Mouse (Mus musculus) liver, postnatal 0 days (tissue): ENCODE measurements around the gene Mxi1. TPM values are rescaled to one million over a fixed set of nuclear protein-coding genes. Genes with fewer than 3 reads are reported as not detected.

ENCODE experiments used
- ATAC-seq: fragments of 200-750 bp; cut with Nextera tagmentation; 2 replicates; pipeline ENCODE4 v1.8.0; 2017; ENCODE audit warnings: mild to moderate bottlenecking, moderate library complexity
- DNase-seq: peaks from one replicate; pipeline ENCODE4 v3.0.0-alpha.2; 2016
- H3K27ac ChIP-seq: fragments of 300-500 bp; sonication (generic); 2 replicates; pipeline ENCODE4 v1.5.1; 2014; ENCODE audit warnings: antibody characterized with exemption, moderate library complexity, mild to moderate bottlenecking, low read depth
- H3K27me3 ChIP-seq: fragments of 300-500 bp; sonication (generic); 2 replicates; pipeline ENCODE4 v1.6.1; 2014; ENCODE audit warnings: low read length, control low read depth, mixed read lengths; ENCODE audit not compliant: insufficient read depth
- H3K36me3 ChIP-seq: fragments of 300-500 bp; sonication (generic); replicated peaks from 2 replicates; pipeline ENCODE4 v1.6.1; 2014; ENCODE audit warnings: mild to moderate bottlenecking, control low read depth, low read length, moderate library complexity, mixed read lengths; ENCODE audit not compliant: insufficient read depth
- H3K4me1 ChIP-seq: fragments of 300-500 bp; sonication (generic); 2 replicates; pipeline ENCODE4 v1.6.1; 2014; ENCODE audit warnings: antibody characterized with exemption, mild to moderate bottlenecking, control low read depth; ENCODE audit not compliant: insufficient read depth
- H3K4me2 ChIP-seq: fragments of 300-500 bp; sonication (generic); 2 replicates; pipeline ENCODE4 v1.6.1; 2014; ENCODE audit warnings: low read depth, mild to moderate bottlenecking, low read length, moderate library complexity, mixed read lengths
- H3K4me3 ChIP-seq: fragments of 300-500 bp; sonication (generic); 2 replicates; pipeline ENCODE4 v1.5.1; 2014; ENCODE audit warnings: low read depth, low read length
- H3K9ac ChIP-seq: fragments of 300-500 bp; sonication (generic); replicated peaks from 2 replicates; pipeline ENCODE4 v1.6.1; 2014; ENCODE audit warnings: mild to moderate bottlenecking, moderate library complexity
- H3K9me3 ChIP-seq: fragments of 300-500 bp; sonication (generic); 2 replicates; pipeline ENCODE4 v1.6.1; 2016; ENCODE audit warnings: mild to moderate bottlenecking, control low read depth, low read length, mixed read lengths
- CTCF ChIP-seq: sonication (generic); IDR thresholded peaks from 2 replicates; pipeline ENCODE4 v1.5.1; 2016; ENCODE audit warnings: antibody characterized with exemption, low read depth
- EP300 ChIP-seq: IDR thresholded peaks from 2 replicates; pipeline ENCODE4 v1.6.1; 2016; ENCODE audit warnings: antibody characterized with exemption, low read depth, mild to moderate bottlenecking
- WGBS: fragments of 180-500 bp; shearing (Covaris S2); extraction: QIAGEN DNeasy Blood & Tissue Kit; methylation state at CpG from one replicate; pipeline ENCODE4 v1.1.7; 2014; ENCODE audit not compliant: insufficient replicate concordance; 5-methylcytosine and 5-hydroxymethylcytosine counted together
- polyA plus RNA-seq: library from polyadenylated mRNA; unstranded; fragments of >200 nt; fragmentation: Nextera tagmentation; extraction: Ambion mirVana; gene quantifications from 2 replicates; pipeline ENCODE4 v1.2.1, GENCODE M21; 2015

Gene Mxi1
- polyA plus RNA-seq, 1 experiment from 2014 or later: 24.5 TPM

DNA sequence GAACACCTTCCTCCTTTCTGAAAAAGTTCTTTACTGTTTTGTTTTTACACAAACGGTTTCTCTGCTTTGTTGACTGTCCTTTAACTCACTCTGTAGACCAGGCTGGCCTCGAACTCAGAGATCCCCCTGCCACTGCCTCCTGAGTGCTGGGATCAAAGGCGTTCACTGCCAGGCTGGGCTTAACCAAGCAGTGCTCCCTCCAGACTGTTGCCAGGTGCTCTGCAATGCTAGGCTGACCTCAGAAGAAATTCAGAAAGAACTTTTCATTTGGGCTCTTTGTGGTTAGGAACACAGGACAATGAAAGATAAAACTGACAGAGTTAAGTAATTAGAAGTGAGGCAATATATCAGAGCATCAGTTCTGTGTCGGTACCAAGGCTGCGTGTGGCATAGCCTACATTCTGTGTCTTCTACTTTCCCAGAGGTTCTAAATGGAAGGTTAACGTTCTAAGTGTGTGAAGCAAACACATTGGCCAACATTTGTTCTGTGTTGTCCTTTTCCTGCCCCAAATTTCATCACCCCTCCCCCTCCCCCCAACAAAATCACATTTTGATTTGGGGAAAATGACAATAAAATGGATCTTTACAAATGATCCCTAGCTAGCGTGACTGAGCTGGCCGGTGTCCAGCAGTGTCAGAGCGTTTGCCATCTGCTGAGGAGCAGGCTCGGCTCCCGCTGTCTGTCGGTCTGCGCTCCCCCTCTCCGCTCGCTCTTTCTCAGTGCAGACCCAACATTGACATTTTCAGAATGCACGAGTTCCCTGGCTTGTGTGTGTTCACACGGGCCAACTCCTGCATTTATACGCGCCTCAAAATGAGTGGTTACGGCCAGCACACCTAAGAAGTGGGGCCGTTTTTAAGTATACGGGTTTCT, 49.1 kb downstream of the Mxi1 start:
- H3K9ac ChIP-seq: peak overlapping the region; percentile 18
- H3K36me3 ChIP-seq: peaks cover 2% of the 10 kb centered on the region; the same call in 1 of the 2 replicates
- peak overlapping the region; percentile 47 for H3K4me2 ChIP-seq
- peak; percentile 46 for DNase-seq
- H3K4me3 ChIP-seq: 0 out of 2 replicates have a peak overlapping the region, but pooled peaks have one; percentile 3
- H3K27me3 ChIP-seq: no peaks in the 10 kb centered on the region
- peak; percentile 77 for ATAC-seq
- WGBS: 72% methylated on average over 22 of the region's 22 CpGs
- H3K27ac ChIP-seq: peak overlapping the region; percentile 92
- no peak for TF ChIP-seq EP300
- TF ChIP-seq CTCF: no peak
- H3K4me1 ChIP-seq: peaks cover 7% of the 10 kb centered on the region; the same call in 1 of the 2 replicates
- H3K9me3 ChIP-seq: no peaks in the 10 kb centered on the region

DNA sequence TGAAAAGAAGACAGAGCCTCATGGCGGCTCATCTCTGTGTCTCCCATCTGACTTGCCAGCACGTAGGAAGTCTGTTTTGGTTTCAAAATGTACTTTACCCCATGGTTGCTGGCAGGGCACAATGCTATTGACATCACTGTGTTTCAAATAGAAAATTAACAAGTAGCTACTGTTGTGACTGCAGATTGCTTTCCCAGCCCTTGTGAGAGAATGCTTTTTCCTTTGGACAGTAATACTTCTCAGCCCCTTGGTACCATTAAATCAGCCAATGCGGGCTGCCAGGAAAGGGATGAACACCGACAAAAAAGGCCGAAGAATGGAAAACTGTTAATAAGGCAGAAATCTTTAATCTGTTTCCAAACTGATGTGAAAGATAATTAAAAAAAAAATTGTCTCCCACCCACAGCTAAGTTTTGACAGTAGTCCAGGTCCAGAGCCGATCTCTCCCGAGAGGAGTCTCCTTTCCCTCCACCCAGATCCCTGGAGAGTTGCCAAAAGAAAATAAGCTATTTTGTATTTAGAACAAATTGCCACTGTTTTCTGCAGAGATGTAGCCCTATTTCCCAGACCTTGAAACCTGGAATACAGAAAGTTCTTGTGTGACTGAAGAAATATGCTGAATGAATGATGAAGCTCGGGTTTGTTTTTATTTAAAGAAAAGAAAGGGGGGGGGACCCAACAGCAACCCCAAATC, 50.1 kb downstream of the Mxi1 start:
- no peak for TF ChIP-seq CTCF
- H3K4me2 ChIP-seq: peak overlapping the region; percentile 47; the same call in 1 of the 2 replicates
- H3K9ac ChIP-seq: peak overlapping the region; percentile 18; the same call in 1 of the 2 replicates
- peak overlapping the region; percentile 92 for H3K27ac ChIP-seq
- H3K27me3 ChIP-seq: no peaks in the 10 kb centered on the region
- WGBS: 71% methylated on average over 8 of the region's 8 CpGs
- H3K4me1 ChIP-seq: peaks cover 9% of the 10 kb centered on the region; the same call in 1 of the 2 replicates
- H3K9me3 ChIP-seq: no peaks in the 10 kb centered on the region
- peaks cover 2% of the 10 kb centered on the region; the same call in 1 of the 2 replicates for H3K36me3 ChIP-seq
- DNase-seq: peak; percentile 30
- H3K4me3 ChIP-seq: no peak overlapping the region
- ATAC-seq: peak; percentile 79

DNA sequence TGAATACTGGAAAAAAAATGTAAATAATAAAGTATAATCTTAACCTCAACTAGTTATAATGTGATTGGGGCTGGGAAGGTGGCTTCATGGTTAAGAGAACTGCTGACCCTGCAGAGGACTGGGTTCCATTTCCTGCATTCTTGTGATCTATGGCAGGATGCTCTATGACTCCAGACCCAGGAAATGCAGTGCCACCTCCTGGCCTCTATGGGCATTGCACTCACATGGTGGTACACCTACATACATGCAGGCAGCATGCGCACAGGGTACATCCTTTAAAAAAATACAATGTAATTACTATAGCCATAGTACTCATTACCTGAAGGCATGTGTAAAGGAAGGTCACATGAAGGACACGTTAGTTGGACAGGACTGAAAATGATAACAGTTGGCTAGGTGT, 52.6 kb downstream of the Mxi1 start:
- TF ChIP-seq EP300 (no peak), CTCF (peak; percentile 77)
- no peaks in the 10 kb centered on the region for H3K36me3 ChIP-seq
- no peak overlapping the region for H3K9ac ChIP-seq
- H3K9me3 ChIP-seq: no peaks in the 10 kb centered on the region
- H3K27ac ChIP-seq: no peak overlapping the region
- no peak overlapping the region for H3K4me2 ChIP-seq
- no peak for ATAC-seq
- H3K4me1 ChIP-seq: peaks cover 9% of the 10 kb centered on the region; the same call in 1 of the 2 replicates
- DNase-seq: peak; percentile 68
- no peak overlapping the region for H3K4me3 ChIP-seq
- no peaks in the 10 kb centered on the region for H3K27me3 ChIP-seq
- WGBS: 41% methylated on average over 2 of the region's 2 CpGs

DNA sequence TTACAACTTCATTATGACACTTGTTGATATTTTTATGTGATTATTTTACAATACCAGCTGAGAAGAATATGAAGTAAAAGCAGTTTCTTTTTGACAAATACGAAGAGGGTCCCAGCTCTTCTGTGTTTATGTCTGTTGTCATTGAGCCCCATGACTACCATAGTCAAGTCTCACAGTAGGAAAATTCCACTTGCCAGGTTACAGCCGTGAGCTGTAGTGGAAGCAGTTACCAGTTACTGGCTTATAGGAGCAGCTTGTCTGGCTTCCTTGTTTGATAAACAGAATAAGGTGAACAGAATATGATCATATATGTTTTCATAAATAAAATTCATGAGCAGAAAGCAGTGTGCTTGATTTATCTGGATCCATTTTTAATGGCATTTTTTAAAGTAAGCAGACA, 54.2 kb downstream of the Mxi1 start:
- H3K27me3 ChIP-seq: no peaks in the 10 kb centered on the region
- ATAC-seq: no peak
- H3K4me1 ChIP-seq: peaks cover 5% of the 10 kb centered on the region; the same call in 1 of the 2 replicates
- H3K36me3 ChIP-seq: no peaks in the 10 kb centered on the region
- H3K4me2 ChIP-seq: no peak overlapping the region; the same call in 1 of the 2 replicates
- H3K27ac ChIP-seq: no peak overlapping the region
- DNase-seq: no peak
- 73% methylated on average over 2 of the region's 2 CpGs for WGBS
- no peaks in the 10 kb centered on the region for H3K9me3 ChIP-seq
- no peak overlapping the region for H3K9ac ChIP-seq
- H3K4me3 ChIP-seq: no peak overlapping the region
- TF ChIP-seq EP300 (no peak), CTCF (no peak)

DNA sequence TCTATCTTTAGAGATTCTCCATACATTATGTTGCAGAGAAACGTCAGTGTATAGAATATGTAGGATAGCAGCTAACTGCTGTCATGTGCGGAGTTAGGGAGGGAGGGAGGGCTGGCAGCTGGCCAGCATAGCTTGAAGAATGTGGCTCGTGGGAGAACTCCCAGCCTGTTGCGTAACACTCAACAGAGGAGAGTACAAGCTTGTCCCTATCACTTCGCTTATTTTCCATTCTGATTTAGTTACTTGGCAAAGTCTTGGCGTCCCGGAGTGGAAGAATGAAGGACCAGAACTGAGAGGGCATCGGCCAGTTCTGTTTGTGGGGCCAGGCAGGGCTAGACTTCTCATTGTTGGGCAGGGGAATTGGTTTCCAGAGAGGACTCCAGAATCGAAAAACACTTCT, 54.6 kb downstream of the Mxi1 start:
- H3K9ac ChIP-seq: no peak overlapping the region
- TF ChIP-seq CTCF: no peak
- no peak for TF ChIP-seq EP300

More for the DNA sequence above, 54.6 kb downstream of the Mxi1 start:
- Histone ChIP-seq H3K36me3 (peaks cover under 1% of the 10 kb centered on the region), H3K4me3 (no peak overlapping the region), H3K4me2 (peak overlapping the region; percentile 55), H3K9me3 (no peaks in the 10 kb centered on the region), H3K27me3 (no peaks in the 10 kb centered on the region), H3K27ac (peak overlapping the region; percentile 65), H3K4me1 (peaks cover 6% of the 10 kb centered on the region; the same call in 1 of the 2 replicates)
- ATAC-seq: 0 out of 2 replicates have a peak, but pooled peaks have one; percentile 31
- WGBS: 33% methylated on average over 9 of the region's 9 CpGs
- peak; percentile 73 for DNase-seq
